Mouse (Mus musculus): ENCODE results near the gene Tm2d3. TPM values are rescaled to one million over a fixed set of nuclear protein-coding genes. Genes with fewer than 3 reads are reported as not detected.

Gene Tm2d3
- polyA plus RNA-seq, 1 experiment, result 50.5 TPM

DNA sequence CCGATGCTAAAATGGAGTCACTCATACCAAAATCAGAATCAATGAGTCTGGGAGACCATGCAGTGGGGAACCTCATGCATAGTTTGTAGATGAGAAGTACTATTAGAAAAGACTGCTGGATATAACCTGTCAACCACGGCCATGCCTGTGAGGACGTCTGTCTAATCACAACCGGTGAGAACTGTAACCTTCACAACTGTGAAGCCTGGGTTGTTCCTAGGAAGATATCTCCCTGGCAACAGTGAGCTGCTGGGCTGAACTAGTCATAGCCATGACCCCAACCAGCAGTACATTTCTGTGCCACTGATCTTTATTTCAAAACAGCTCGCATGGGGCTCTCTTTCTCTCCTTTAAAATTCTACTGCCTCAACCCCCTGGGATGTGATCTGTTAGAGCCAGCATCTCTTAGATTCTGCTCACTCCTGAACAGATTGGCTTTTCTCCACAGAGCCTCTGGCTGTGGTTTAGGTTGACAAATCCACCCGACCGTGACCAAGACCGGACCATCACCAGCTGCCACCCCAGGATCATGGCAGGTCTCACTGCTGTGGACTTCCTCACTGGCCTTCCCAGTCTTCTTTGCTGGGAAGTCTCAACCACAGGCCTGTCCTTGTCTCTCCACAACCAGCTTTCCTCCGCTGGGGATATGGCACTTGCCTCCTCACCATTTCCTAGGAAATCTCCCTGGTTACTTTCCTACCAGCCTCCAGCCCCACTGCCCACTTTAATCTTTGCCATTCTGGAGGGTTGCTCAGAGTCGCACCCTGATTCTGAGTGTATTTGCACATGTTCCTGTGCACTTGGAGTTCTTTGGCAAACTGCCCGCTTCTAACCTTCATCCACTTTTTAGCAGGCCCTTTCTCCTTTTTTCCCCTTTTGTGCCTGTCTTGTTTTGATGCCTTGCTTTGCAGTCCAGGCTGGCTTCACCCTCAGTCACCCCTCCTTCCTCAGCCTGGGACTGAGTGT, 57.3 kb downstream of the Tm2d3 start:
- H3K4me3 ChIP-seq (ENCODE audit: insufficient read depth, low read length), result no peak overlapping the region
- no peak overlapping the region for H3K27ac ChIP-seq (ENCODE audit: insufficient read depth, low read depth, low read length)
- H3K4me1 ChIP-seq (ENCODE audit: control insufficient read depth, insufficient read depth, low read length), result no peaks in the 10 kb centered on the region
- TF ChIP-seq POLR2A (IDR thresholded peaks at IDR 0.05; ENCODE audit: borderline replicate concordance, low read depth, low read length) (no peak), CTCF (IDR thresholded peaks at IDR 0.05; ENCODE audit: low read depth, low read length) (no peak)

Other genes starting within 250 kb of the Tm2d3 start
- 0.23 and 0.87 TPM in 2 replicates for gene Tjp1, start 163.4 kb upstream of the Tm2d3 start, polyA plus RNA-seq (2012; ENCODE audit: insufficient read depth, insufficient read length, missing spikeins)
- 3.7 and 4.0 TPM in 2 replicates for gene Tarsl2, start 46.3 kb upstream of the Tm2d3 start, polyA plus RNA-seq (2012; ENCODE audit: insufficient read depth, insufficient read length, missing spikeins)
- gene Pcsk6, start 170.6 kb downstream of the Tm2d3 start, polyA plus RNA-seq (2012; ENCODE audit: insufficient read depth, insufficient read length, missing spikeins), result not detected in 2 replicates

All from bone marrow macrophage, adult 2 months (primary cell).